Mouse (Mus musculus): Measurements from ENCODE around the gene Cyp2c50.
"Not testable (repeated sequence)": the region's sequence is repeated elsewhere in the genome, so short reads cannot be mapped to it uniquely, and the experiment has no call there.

The Cyp2c50 gene

DNA sequence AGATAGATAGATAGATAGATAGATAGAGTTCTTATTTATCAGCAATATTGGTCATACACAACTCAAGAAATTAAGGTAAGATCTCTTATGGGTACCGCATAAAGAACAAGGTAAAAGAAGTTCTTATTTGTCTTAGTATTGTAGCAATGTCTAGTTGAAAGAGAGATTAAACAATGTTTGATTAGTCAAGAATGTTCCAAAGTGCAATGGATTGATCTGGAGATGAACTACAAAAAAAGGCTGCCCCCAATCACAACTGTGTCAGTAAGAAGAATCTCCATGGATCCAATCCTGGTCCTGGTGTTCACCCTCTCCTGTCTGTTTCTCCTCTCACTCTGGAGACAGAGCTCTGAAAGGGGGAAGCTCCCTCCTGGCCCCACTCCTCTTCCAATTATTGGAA lies at the start of gene Cyp2c50:
Cyp2c50 (plus strand) TSS at position 268 of the 400 bp plus-strand sequence.
- not testable (repeated sequence) for DNase-seq (ENCODE audit: low spot score in 2 of 2)

GRCm38 (mm10) chr19:40073701-40074100 lies 15.8 kb upstream of the Cyp2c50 start, which contains the start of gene Cyp2c54:
Gene Cyp2c54, minus strand, starts transcription at chr19:40073827.
- no peak for DNase-seq (ENCODE audit: low spot score in 2 of 2)

DNA sequence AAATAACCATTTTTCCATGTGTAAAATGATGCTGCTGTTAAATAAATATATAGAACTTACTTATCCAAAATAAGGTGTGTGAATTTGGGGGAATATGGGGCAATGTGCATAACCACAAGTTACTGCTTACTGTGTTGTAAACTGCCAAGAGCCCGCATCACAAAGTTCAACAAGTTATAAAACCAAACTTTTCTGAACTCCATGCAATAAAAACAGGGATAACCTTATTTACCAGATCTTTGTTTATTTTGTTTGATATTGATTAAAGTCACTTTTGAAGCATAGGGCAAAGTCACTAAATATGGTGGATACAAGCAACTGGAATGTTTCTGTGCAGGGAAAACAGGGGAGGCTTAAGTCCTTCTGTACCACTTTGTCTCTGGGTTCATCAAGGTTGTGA lies 1.1 kb upstream of the Cyp2c50 start:
- no peak for DNase-seq (ENCODE audit: low spot score in 2 of 2)

GRCm38 (mm10) chr19:40091111-40091510 lies 1.6 kb downstream of the Cyp2c50 start:
- DNase-seq (ENCODE audit: low spot score in 2 of 2), result no peak

GRCm38 (mm10) chr19:40119624-40120023 lies 30.1 kb downstream of the Cyp2c50 start:
- DNase-seq (ENCODE audit: low spot score in 2 of 2), result not testable (repeated sequence)

- DNase-seq (ENCODE audit: low spot score in 2 of 2), result not testable (repeated sequence)
These were observed 35.7 kb downstream of the Cyp2c50 start for GRCm38 (mm10) chr19:40125165-40125564.

GRCm38 (mm10) chr19:40126996-40127395 lies 37.5 kb downstream of the Cyp2c50 start:
- not testable (repeated sequence) for DNase-seq (ENCODE audit: low spot score in 2 of 2)
